Mouse (Mus musculus) forebrain, embryonic 16.5 days (tissue): ENCODE measurements around the gene Rbfox2. TPM values are rescaled to one million over a fixed set of nuclear protein-coding genes. Genes with fewer than 3 reads are reported as not detected.
A peak's percentile ranks its signal among the peaks of the same experiment; 100 is the strongest.

Experiments used
- ATAC-seq: fragments of 200-750 bp; cut with Nextera tagmentation; 2 replicates; pipeline ENCODE4 v1.8.0; 2017; ENCODE audit warnings: mild to moderate bottlenecking, moderate library complexity
- H3K27ac ChIP-seq: fragments of 300-500 bp; sonication (generic); 2 replicates; pipeline ENCODE4 v1.5.1; 2014; ENCODE audit warnings: low read length, control low read depth
- H3K27me3 ChIP-seq: fragments of 300-500 bp; sonication (generic); replicated peaks from 2 replicates; pipeline ENCODE4 v1.6.1; 2014; ENCODE audit warnings: low read length; ENCODE audit not compliant: control insufficient read depth, insufficient read depth
- H3K36me3 ChIP-seq: fragments of 300-500 bp; sonication (generic); 2 replicates; pipeline ENCODE4 v1.6.1; 2014; ENCODE audit not compliant: control insufficient read depth, insufficient read depth
- H3K4me1 ChIP-seq: fragments of 300-500 bp; sonication (generic); replicated peaks from 2 replicates; pipeline ENCODE4 v1.6.1; 2014; ENCODE audit warnings: low read length; ENCODE audit not compliant: control insufficient read depth, insufficient read depth
- H3K4me2 ChIP-seq: fragments of 300-500 bp; sonication (generic); 2 replicates; pipeline ENCODE4 v1.6.1; 2014; ENCODE audit warnings: mild to moderate bottlenecking, low read length, control low read depth
- H3K4me3 ChIP-seq: fragments of 300-500 bp; sonication (generic); replicated peaks from 2 replicates; pipeline ENCODE4 v1.5.1; 2014; ENCODE audit warnings: mild to moderate bottlenecking, low read length, control low read depth
- H3K9ac ChIP-seq: fragments of 300-500 bp; sonication (generic); replicated peaks from 2 replicates; pipeline ENCODE4 v1.6.1; 2014; ENCODE audit warnings: low read depth, low read length, control low read depth
- H3K9me3 ChIP-seq: fragments of 300-500 bp; sonication (generic); 2 replicates; pipeline ENCODE4 v1.6.1; 2016; ENCODE audit warnings: low read length; ENCODE audit not compliant: control insufficient read depth
- WGBS: fragments of 180-500 bp; shearing (Covaris S2); extraction: QIAGEN DNeasy Blood & Tissue Kit; methylation state at CpG from one replicate; pipeline ENCODE4 v1.1.7; 2014; 5-methylcytosine and 5-hydroxymethylcytosine counted together
- polyA plus RNA-seq: library from polyadenylated mRNA; unstranded; fragments of >200 nt; fragmentation: Nextera tagmentation; extraction: Ambion mirVana; gene quantifications from 2 replicates; pipeline ENCODE4 v1.2.1, GENCODE M21; 2015

Rbfox2 gene
- polyA plus RNA-seq, 1 experiment from 2014 or later = 212 TPM

GRCm38 (mm10) chr15:77079256-77079822 lies 227.5 kb downstream of the Rbfox2 start:
- Histone ChIP-seq H3K36me3 (peaks cover 24% of the 10 kb centered on the region), H3K4me1 (peaks cover 9% of the 10 kb centered on the region; the same call in 1 of the 2 replicates), H3K27me3 (no peaks in the 10 kb centered on the region), H3K4me2 (no peak overlapping the region), H3K9ac (no peak overlapping the region), H3K9me3 (no peaks in the 10 kb centered on the region), H3K4me3 (no peak overlapping the region), H3K27ac (no peak overlapping the region)
- ATAC-seq = no peak
- 54% methylated on average over 14 of the region's 14 CpGs for WGBS

- H3K4me3 ChIP-seq = no peak overlapping the region
- H3K27me3 ChIP-seq = no peaks in the 10 kb centered on the region
- whole genome bisulfite sequencing = 33% methylated on average over 3 of the region's 3 CpGs
- peaks cover 21% of the 10 kb centered on the region for H3K36me3 ChIP-seq
- ATAC-seq = no peak
- no peak overlapping the region for H3K4me2 ChIP-seq
- H3K27ac ChIP-seq = no peak overlapping the region; the same call in 1 of the 2 replicates
- no peak overlapping the region for H3K9ac ChIP-seq
- H3K9me3 ChIP-seq = no peaks in the 10 kb centered on the region
- H3K4me1 ChIP-seq = peaks cover 9% of the 10 kb centered on the region; the same call in 1 of the 2 replicates
Measured at GRCm38 (mm10) chr15:77078786-77079185, 228.0 kb downstream of the Rbfox2 start.

GRCm38 (mm10) chr15:77077906-77078305 lies 228.9 kb downstream of the Rbfox2 start:
- H3K9me3 ChIP-seq = no peaks in the 10 kb centered on the region
- peaks cover 10% of the 10 kb centered on the region for H3K4me1 ChIP-seq
- no peak overlapping the region for H3K4me2 ChIP-seq
- WGBS = 89% methylated on average over 9 of the region's 9 CpGs
- H3K4me3 ChIP-seq = no peak overlapping the region
- H3K36me3 ChIP-seq = peaks cover 18% of the 10 kb centered on the region
- no peaks in the 10 kb centered on the region for H3K27me3 ChIP-seq
- H3K27ac ChIP-seq = no peak overlapping the region
- ATAC-seq = no peak
- no peak overlapping the region for H3K9ac ChIP-seq

- H3K9me3 ChIP-seq = no peaks in the 10 kb centered on the region
- H3K36me3 ChIP-seq = peaks cover 15% of the 10 kb centered on the region
- H3K27ac ChIP-seq = no peak overlapping the region
- WGBS = 84% methylated on average over 3 of the region's 3 CpGs
- no peak overlapping the region for H3K4me3 ChIP-seq
- H3K27me3 ChIP-seq = no peaks in the 10 kb centered on the region
- ATAC-seq = no peak
- no peak overlapping the region for H3K9ac ChIP-seq
- no peak overlapping the region for H3K4me2 ChIP-seq
- H3K4me1 ChIP-seq = peaks cover 16% of the 10 kb centered on the region
Measured at GRCm38 (mm10) chr15:77076523-77076922, 230.3 kb downstream of the Rbfox2 start.

GRCm38 (mm10) chr15:77072556-77073163 lies 234.1 kb downstream of the Rbfox2 start:
- no peaks in the 10 kb centered on the region for H3K27me3 ChIP-seq
- H3K9ac ChIP-seq = no peak overlapping the region
- no peak overlapping the region for H3K27ac ChIP-seq
- no peak overlapping the region for H3K4me2 ChIP-seq
- H3K4me3 ChIP-seq = no peak overlapping the region
- H3K4me1 ChIP-seq = peaks cover 10% of the 10 kb centered on the region
- WGBS = 54% methylated on average over 4 of the region's 4 CpGs
- H3K36me3 ChIP-seq = peaks cover 7% of the 10 kb centered on the region
- no peaks in the 10 kb centered on the region for H3K9me3 ChIP-seq
- ATAC-seq = no peak

- WGBS = 21% methylated on average over 10 of the region's 10 CpGs
Measured at GRCm38 (mm10) chr15:77071501-77071900, 235.3 kb downstream of the Rbfox2 start.

GRCm38 (mm10) chr15:77070745-77071268 lies 236.0 kb downstream of the Rbfox2 start:
- H3K27me3 ChIP-seq = no peaks in the 10 kb centered on the region
- no peaks in the 10 kb centered on the region for H3K9me3 ChIP-seq
- no peak overlapping the region for H3K27ac ChIP-seq
- no peak overlapping the region for H3K9ac ChIP-seq
- H3K4me1 ChIP-seq = peaks cover 10% of the 10 kb centered on the region
- WGBS = 88% methylated on average over 11 of the region's 11 CpGs
- no peak overlapping the region for H3K4me2 ChIP-seq
- no peak for ATAC-seq
- no peaks in the 10 kb centered on the region for H3K36me3 ChIP-seq
- H3K4me3 ChIP-seq = no peak overlapping the region

More at GRCm38 (mm10) chr15:77071501-77071900, 235.3 kb downstream of the Rbfox2 start:
- H3K4me2 ChIP-seq = no peak overlapping the region
- no peak overlapping the region for H3K4me3 ChIP-seq
- H3K4me1 ChIP-seq = peaks cover 10% of the 10 kb centered on the region
- no peaks in the 10 kb centered on the region for H3K36me3 ChIP-seq
- H3K27me3 ChIP-seq = no peaks in the 10 kb centered on the region
- ATAC-seq = peak; percentile 50
- H3K9ac ChIP-seq = no peak overlapping the region
- no peaks in the 10 kb centered on the region for H3K9me3 ChIP-seq
- no peak overlapping the region for H3K27ac ChIP-seq

GRCm38 (mm10) chr15:77069019-77069418 lies 237.8 kb downstream of the Rbfox2 start:
- Histone ChIP-seq H3K36me3 (no peaks in the 10 kb centered on the region), H3K9ac (no peak overlapping the region), H3K4me1 (peaks cover 10% of the 10 kb centered on the region), H3K9me3 (no peaks in the 10 kb centered on the region), H3K27ac (no peak overlapping the region), H3K4me2 (no peak overlapping the region), H3K4me3 (no peak overlapping the region), H3K27me3 (no peaks in the 10 kb centered on the region)
- ATAC-seq = no peak
- 88% methylated on average over 3 of the region's 3 CpGs for WGBS

GRCm38 (mm10) chr15:77068439-77068861 lies 238.4 kb downstream of the Rbfox2 start:
- no peak overlapping the region for H3K4me3 ChIP-seq
- peaks cover 10% of the 10 kb centered on the region for H3K4me1 ChIP-seq
- no peak overlapping the region for H3K27ac ChIP-seq
- no peak for ATAC-seq
- H3K4me2 ChIP-seq = no peak overlapping the region
- H3K9me3 ChIP-seq = no peaks in the 10 kb centered on the region
- H3K27me3 ChIP-seq = no peaks in the 10 kb centered on the region
- no peaks in the 10 kb centered on the region for H3K36me3 ChIP-seq
- WGBS = 54% methylated on average over 3 of the region's 3 CpGs
- H3K9ac ChIP-seq = no peak overlapping the region
